Mouse (Mus musculus): ENCODE data around the gene Cpm.
"Not testable (repeated sequence)": the region's sequence is repeated elsewhere in the genome, so short reads cannot be mapped to it uniquely, and the experiment has no call there.

DNA sequence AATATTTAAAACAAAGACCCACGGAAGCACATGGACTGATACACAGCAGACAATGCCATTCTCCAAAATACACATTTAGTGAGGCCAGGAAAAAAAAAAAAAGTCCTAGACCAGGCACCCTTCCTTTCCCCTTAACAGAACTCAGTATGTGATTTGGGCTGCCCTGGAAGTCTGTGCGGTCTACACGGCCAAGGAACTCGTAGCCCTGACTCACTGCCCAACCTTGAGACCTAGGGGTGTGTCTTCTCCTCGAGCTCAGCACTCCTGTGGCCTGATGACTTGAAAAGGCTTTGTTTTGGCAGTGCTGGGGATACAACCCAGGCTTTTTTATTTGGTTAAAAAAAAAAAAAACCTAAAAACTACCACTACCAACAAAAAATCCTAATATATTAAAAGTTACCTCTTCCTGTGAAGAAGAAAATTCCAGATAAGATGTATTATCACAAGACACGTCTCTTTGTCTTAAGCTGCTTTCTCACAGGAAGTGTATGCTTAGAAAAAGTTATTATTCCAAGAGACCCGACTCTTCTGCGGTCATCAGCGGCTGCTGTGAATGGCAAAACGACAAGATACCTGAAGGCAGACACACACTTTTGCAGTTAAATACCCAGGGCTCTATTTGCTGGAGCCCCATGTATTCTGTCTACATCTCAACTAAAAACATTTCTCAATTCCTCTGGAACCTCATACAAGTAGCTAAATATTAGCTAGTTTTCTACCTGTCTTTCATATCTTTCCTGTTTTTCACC, 105.0 kb downstream of the Cpm start:
- not testable (repeated sequence) for TF ChIP-seq CTCF, EP300 (IDR thresholded peaks at IDR 0.05; ENCODE audit: low read depth)

Measured in liver, embryonic 14.5 days (tissue).